Mouse (Mus musculus): ENCODE results near the gene Map4k5.

- no peak for TF ChIP-seq GATA1 (IDR thresholded peaks at IDR 0.05; ENCODE audit: borderline replicate concordance, low read length)
- TF ChIP-seq FLI1 (IDR thresholded peaks at IDR 0.05; ENCODE audit: low read length): no peak
These were observed 2.5 kb downstream of the Map4k5 start for GRCm38 (mm10) chr12:69890476-69890875.

Measured in megakaryocyte, embryonic 14.5 days (primary cell).